7 mouse cellular contexts compared by ENCODE assay signal in genomic region chr11:76178726-76179494, GRCm38 (mm10). TPM values are rescaled to one million over a fixed set of nuclear protein-coding genes. Genes with fewer than 3 reads are reported as not detected.
A peak's percentile ranks its signal among the peaks of the same experiment; 100 is the strongest.
DNase-seq lines count a peak whose midpoint lies in the region; ATAC-seq and TF ChIP-seq lines count a peak whose summit lies in the region.

No protein-coding gene starts in this region.

- peak overlapping the region; percentile 60 for H3K4me2 ChIP-seq in hindbrain, embryonic 16.5 days (ENCODE audit: low read length)

- H3K4me3 ChIP-seq in forebrain, embryonic 10.5 days, result peak overlapping the region; percentile 85
- H3K4me3 ChIP-seq in hindbrain, embryonic 16.5 days (ENCODE audit: low read length), result peak overlapping the region; percentile 93
- H3K4me3 ChIP-seq in spleen, adult 2 months (ENCODE audit: extremely low read depth, insufficient read depth, insufficient read length), result peak overlapping the region; percentile 86

- ATAC-seq in hindbrain, embryonic 16.5 days, result peak; percentile 90

- H3K36me3 ChIP-seq in forebrain, embryonic 10.5 days (replicated peaks), result peaks cover 6% of the 10 kb centered on the region
- no peaks in the 10 kb centered on the region for H3K36me3 ChIP-seq in hindbrain, embryonic 16.5 days (ENCODE audit: control insufficient read depth, insufficient read depth, low read length)
- H3K36me3 ChIP-seq in spleen, adult 2 months (ENCODE audit: control insufficient read depth, insufficient read depth, low read length), result peaks cover 6% of the 10 kb centered on the region

- DNase-seq in MN1 (ENCODE audit: low spot score), result peak; percentile 73
- DNase-seq in brain, adult 2 months (ENCODE audit: low read depth, low spot score), result peak; percentile 82
- DNase-seq in forebrain, embryonic 10.5 days (ENCODE audit: extremely low spot score, low spot score), result peak; percentile 23
- peak; percentile 50 to 71 for DNase-seq in left cerebral cortex, postnatal 25 days (ENCODE audit: low spot score in 2 of 2)
- peak; percentile 67 for DNase-seq in mesoderm, embryonic 11.5 days (ENCODE audit: low read depth, low spot score)
- DNase-seq in spleen, adult 2 months (ENCODE audit: low read depth in 1 of 2, low spot score in 2 of 2), result no peak

- peaks cover 15% of the 10 kb centered on the region for H3K4me1 ChIP-seq in forebrain, embryonic 10.5 days
- H3K4me1 ChIP-seq in hindbrain, embryonic 16.5 days (ENCODE audit: control insufficient read depth, insufficient read depth, low read depth, low read length), result peaks cover 12% of the 10 kb centered on the region
- peaks cover 4% of the 10 kb centered on the region; the same call in 1 of the 2 replicates for H3K4me1 ChIP-seq in spleen, adult 2 months (ENCODE audit: control insufficient read depth, insufficient read depth, insufficient read length)

- WGBS in forebrain, embryonic 10.5 days, result 3% methylated on average over 28 of the region's 28 CpGs
- 1% methylated on average over 28 of the region's 28 CpGs for WGBS in hindbrain, embryonic 16.5 days
- 3% methylated on average over 28 of the region's 28 CpGs for WGBS in spleen, adult 2 months

- H3K27me3 ChIP-seq in forebrain, embryonic 10.5 days (ENCODE audit: poor library complexity, severe bottlenecking), result no peaks in the 10 kb centered on the region
- no peaks in the 10 kb centered on the region for H3K27me3 ChIP-seq in hindbrain, embryonic 16.5 days (replicated peaks; ENCODE audit: control insufficient read depth, insufficient read depth, low read length)
- H3K27me3 ChIP-seq in spleen, adult 2 months (ENCODE audit: control insufficient read depth, insufficient read depth, low read length), result no peaks in the 10 kb centered on the region

- H3K9ac ChIP-seq in hindbrain, embryonic 16.5 days (ENCODE audit: low read depth, low read length), result peak overlapping the region; percentile 73

- H3K9me3 ChIP-seq in forebrain, embryonic 10.5 days, result no peaks in the 10 kb centered on the region
- H3K9me3 ChIP-seq in hindbrain, embryonic 16.5 days (ENCODE audit: control insufficient read depth, low read length), result no peaks in the 10 kb centered on the region

- no peak for TF ChIP-seq POLR2A in spleen, adult 2 months (IDR thresholded peaks at IDR 0.05; ENCODE audit: low read depth, low read length)

- H3K27ac ChIP-seq in forebrain, embryonic 10.5 days, result peak overlapping the region; percentile 82
- H3K27ac ChIP-seq in hindbrain, embryonic 16.5 days (ENCODE audit: low read depth, low read length), result peak overlapping the region; percentile 83
- peak overlapping the region; percentile 54 for H3K27ac ChIP-seq in spleen, adult 2 months (ENCODE audit: insufficient read depth, low read length)

- TF ChIP-seq CTCF in spleen, adult 2 months (IDR thresholded peaks at IDR 0.05; ENCODE audit: extremely low read depth, insufficient read depth, insufficient read length, insufficient replicate concordance), result no peak

- intact Hi-C loops in left cerebral cortex, postnatal 25 days (cut with DNase I), result loop anchor here (1.0 to 2.0 kb wide), 2 partner anchors 38 to 64 kb away; partner anchors contain the start of genes Dbil5, Gemin4, Glod4 and Mrm3

RNA-seq across cellular contexts. Expression of gene Vps53, which starts 0.5 kb away (rescaled TPM):
- 37.0 and 38.6 TPM in 2 replicates for polyA plus RNA-seq in forebrain, embryonic 10.5 days (2016; fragmentation: Nextera tagmentation; extraction: Ambion mirVana)
- polyA plus RNA-seq in hindbrain, embryonic 16.5 days (2015; fragmentation: Nextera tagmentation; extraction: Ambion mirVana), result 69.3 and 69.6 TPM in 2 replicates
- total RNA-seq in left cerebral cortex, postnatal 25 days (2021), result 10 to 100 TPM; 78.3 to 81.6 TPM
- polyA plus RNA-seq in spleen, adult 2 months (2012; rRNA removed), result 12.4 and 14.0 TPM in 2 replicates

RNA-seq across cellular contexts. Expression of gene Fam57a, which starts 0.6 kb away (rescaled TPM):
- polyA plus RNA-seq in forebrain, embryonic 10.5 days (2016; fragmentation: Nextera tagmentation; extraction: Ambion mirVana), result 30.9 and 32.3 TPM in 2 replicates
- 24.8 and 30.7 TPM in 2 replicates for polyA plus RNA-seq in hindbrain, embryonic 16.5 days (2015; fragmentation: Nextera tagmentation; extraction: Ambion mirVana)
- total RNA-seq in left cerebral cortex, postnatal 25 days (2021), result 10 to 100 TPM; 15.1 to 16.6 TPM
- polyA plus RNA-seq in spleen, adult 2 months (2012; rRNA removed), result 3.5 and 5.3 TPM in 2 replicates

RNA-seq across cellular contexts. Expression of gene Dbil5, which starts 38.5 kb away (rescaled TPM):
- polyA plus RNA-seq in forebrain, embryonic 10.5 days (2016; fragmentation: Nextera tagmentation; extraction: Ambion mirVana), result 0.53 TPM in 1 of 2 replicates, not detected in the other
- polyA plus RNA-seq in hindbrain, embryonic 16.5 days (2015; fragmentation: Nextera tagmentation; extraction: Ambion mirVana), result 0.69 and 0.78 TPM in 2 replicates
- total RNA-seq in left cerebral cortex, postnatal 25 days (2021), result 1 to 10 TPM; 1.1 to 1.6 TPM
- polyA plus RNA-seq in spleen, adult 2 months (2012; rRNA removed), result not detected in 2 replicates

RNA-seq across cellular contexts. Expression of gene Gemin4, which starts 38.6 kb away (rescaled TPM):
- 65.6 and 68.5 TPM in 2 replicates for polyA plus RNA-seq in forebrain, embryonic 10.5 days (2016; fragmentation: Nextera tagmentation; extraction: Ambion mirVana)
- 12.0 and 15.1 TPM in 2 replicates for polyA plus RNA-seq in hindbrain, embryonic 16.5 days (2015; fragmentation: Nextera tagmentation; extraction: Ambion mirVana)
- total RNA-seq in left cerebral cortex, postnatal 25 days (2021), result 1 to 10 TPM; 4.6 to 8.8 TPM
- polyA plus RNA-seq in spleen, adult 2 months (2012; rRNA removed), result 5.0 and 6.2 TPM in 2 replicates

Comparison
In these comparisons a context has a peak if more than half of its experiments do, and no peak if none do; other contexts are left out.
1. DNase-seq: peak in MN1 (single experiment), brain, adult 2 months (single experiment), forebrain, embryonic 10.5 days (single experiment), left cerebral cortex, postnatal 25 days (2 of 2) and mesoderm, embryonic 11.5 days (single experiment); none in spleen, adult 2 months (0 of 2).
2. Peak in every context shown above with its lines, with median percentiles within 50 percentile points of each other: H3K27ac ChIP-seq and H3K4me3 ChIP-seq.